Mouse (Mus musculus) neural tube, embryonic 15.5 days (tissue): ENCODE measurements around the gene Cav3. TPM values are rescaled to one million over a fixed set of nuclear protein-coding genes. Genes with fewer than 3 reads are reported as not detected.

Experiments used
- polyA plus RNA-seq: library from polyadenylated mRNA; unstranded; fragments of >200 nt; fragmentation: Nextera tagmentation; extraction: Ambion mirVana; gene quantifications from 2 replicates; pipeline ENCODE4 v1.2.1, GENCODE M21; 2015

Gene Cav3
- polyA plus RNA-seq, 1 experiment from 2014 or later = 2.9 TPM

Other genes with a start within 250 kb of the Cav3 start
- gene Lmcd1, start 185.7 kb upstream of the Cav3 start, polyA plus RNA-seq = 11.2 and 15.1 TPM in 2 replicates
- 0.28 and 0.41 TPM in 2 replicates for gene Ssu2, start 71.5 kb upstream of the Cav3 start, polyA plus RNA-seq
- 1.8 TPM in 2 replicates for gene Oxtr, start 30.4 kb downstream of the Cav3 start, polyA plus RNA-seq
- gene Rad18, start 237.2 kb downstream of the Cav3 start, polyA plus RNA-seq = 13.9 and 19.4 TPM in 2 replicates